Mouse (Mus musculus) midbrain, embryonic 10.5 days (tissue): ENCODE measurements around the gene Tmem243. TPM values are rescaled to one million over a fixed set of nuclear protein-coding genes. Genes with fewer than 3 reads are reported as not detected.
A peak's percentile ranks its signal among the peaks of the same experiment; 100 is the strongest.
"Not testable (repeated sequence)": the region's sequence is repeated elsewhere in the genome, so short reads cannot be mapped to it uniquely, and the experiment has no call there.

Source experiments
- DNase-seq: peaks from one replicate; pipeline ENCODE4 v3.0.0-alpha.2; 2017; ENCODE audit warnings: low spot score
- H3K27ac ChIP-seq: fragments of 300-500 bp; sonication (generic); replicated peaks from 2 replicates; pipeline ENCODE4 v1.5.1; 2016; ENCODE audit warnings: mild to moderate bottlenecking
- H3K27me3 ChIP-seq: fragments of 300-500 bp; sonication (generic); 2 replicates; pipeline ENCODE4 v1.6.1; 2016; ENCODE audit warnings: low read depth, mild to moderate bottlenecking; ENCODE audit not compliant: poor library complexity, severe bottlenecking
- H3K36me3 ChIP-seq: fragments of 300-500 bp; sonication (generic); 2 replicates; pipeline ENCODE4 v1.6.1; 2016; ENCODE audit warnings: mild to moderate bottlenecking, moderate library complexity
- H3K4me1 ChIP-seq: fragments of 300-500 bp; sonication (generic); 2 replicates; pipeline ENCODE4 v1.6.1; 2016
- H3K4me3 ChIP-seq: fragments of 300-500 bp; sonication (generic); 2 replicates; pipeline ENCODE4 v1.5.1; 2016; ENCODE audit warnings: mild to moderate bottlenecking, moderate library complexity
- H3K9me3 ChIP-seq: fragments of 300-500 bp; sonication (generic); replicated peaks from 2 replicates; pipeline ENCODE4 v1.6.1; 2016; ENCODE audit warnings: mild to moderate bottlenecking
- WGBS: fragments of 180-500 bp; shearing (Covaris S2); methylation state at CpG from one replicate; pipeline ENCODE4 v1.1.7; 2016; 5-methylcytosine and 5-hydroxymethylcytosine counted together
- polyA plus RNA-seq: library from polyadenylated mRNA; unstranded; fragments of >200 nt; fragmentation: Nextera tagmentation; extraction: Ambion mirVana; gene quantifications from 2 replicates; pipeline ENCODE4 v1.2.1, GENCODE M21; 2016

Gene Tmem243
- polyA plus RNA-seq, 1 experiment from 2014 or later, result 24.6 TPM

DNA sequence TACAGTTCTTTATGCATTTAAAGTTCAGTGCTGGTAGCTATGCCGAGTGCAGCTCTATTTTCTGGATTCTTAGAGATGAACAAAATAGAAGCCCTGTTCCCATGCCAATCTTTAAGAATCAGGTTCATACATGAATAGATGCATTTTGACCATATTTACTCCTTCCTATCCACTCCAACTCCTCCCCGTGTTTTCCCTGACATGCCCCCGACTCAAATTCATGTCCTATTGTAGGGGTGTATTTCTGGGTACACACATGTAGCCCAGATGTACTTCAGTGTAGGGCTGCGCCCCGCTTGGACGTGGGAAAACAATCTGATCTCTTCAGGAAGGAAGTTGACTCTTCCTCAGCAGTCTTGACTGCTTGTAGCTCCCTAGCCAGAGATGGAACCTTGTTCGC, 61.6 kb downstream of the Tmem243 start:
- WGBS, result 22% methylated on average over 7 of the region's 7 CpGs
- H3K4me1 ChIP-seq, result peaks cover 15% of the 10 kb centered on the region
- no peaks in the 10 kb centered on the region for H3K9me3 ChIP-seq
- H3K4me3 ChIP-seq, result peak overlapping the region; percentile 96
- H3K27me3 ChIP-seq, result no peaks in the 10 kb centered on the region
- peaks cover 9% of the 10 kb centered on the region for H3K36me3 ChIP-seq
- peak overlapping the region; percentile 99 for H3K27ac ChIP-seq
- peak; percentile 36 for DNase-seq

DNA sequence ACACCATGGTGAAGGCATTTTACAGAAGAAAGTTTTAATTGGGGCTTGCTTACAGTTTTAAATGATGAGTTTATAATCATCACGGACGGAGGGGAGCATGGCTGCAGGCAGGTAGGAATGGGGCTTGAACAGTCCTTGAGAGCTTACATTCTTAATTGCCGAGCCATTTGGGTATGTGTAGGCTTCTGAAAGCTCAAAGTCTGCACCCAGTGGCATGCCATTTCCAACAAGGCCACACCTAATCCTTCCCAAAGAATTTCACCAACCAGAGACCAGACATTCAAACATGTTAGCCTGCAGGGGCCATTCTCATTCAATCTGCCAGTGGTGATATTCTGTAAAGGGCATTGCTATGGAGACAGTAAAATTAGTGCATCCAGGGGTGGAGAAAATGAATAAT, 62.9 kb downstream of the Tmem243 start:
- Histone ChIP-seq H3K36me3 (peaks cover 5% of the 10 kb centered on the region; the same call in 1 of the 2 replicates), H3K4me1 (peaks cover 12% of the 10 kb centered on the region), H3K27me3 (no peaks in the 10 kb centered on the region), H3K4me3 (no peak overlapping the region), H3K27ac (no peak overlapping the region), H3K9me3 (no peaks in the 10 kb centered on the region)
- 89% methylated on average over 3 of the region's 3 CpGs for WGBS
- DNase-seq, result no peak

DNA sequence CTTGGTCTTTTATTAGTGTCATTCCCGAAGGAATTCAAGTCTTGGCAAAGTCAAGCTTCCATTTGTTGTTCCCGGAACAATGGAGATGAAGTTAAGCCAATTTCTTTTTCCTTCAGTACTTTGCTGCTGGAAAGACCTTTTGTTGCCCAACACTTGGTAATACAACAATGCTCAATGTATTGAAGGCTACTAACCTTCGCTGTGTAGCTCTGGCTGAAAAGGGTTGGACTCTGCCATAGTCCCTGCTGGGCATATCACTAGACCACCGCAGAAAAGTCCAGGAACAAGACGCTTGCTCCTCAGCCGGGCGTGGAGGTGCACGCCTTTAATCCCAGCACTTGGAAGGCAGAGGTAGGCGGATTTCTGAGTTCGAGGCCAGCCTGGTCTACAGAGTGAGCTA, 64.7 kb downstream of the Tmem243 start:
- not testable (repeated sequence) for DNase-seq, H3K27ac ChIP-seq, H3K4me1 ChIP-seq, H3K9me3 ChIP-seq, H3K4me3 ChIP-seq, H3K36me3 ChIP-seq, H3K27me3 ChIP-seq
- WGBS, result 84% methylated on average over 10 of the region's 10 CpGs

DNA sequence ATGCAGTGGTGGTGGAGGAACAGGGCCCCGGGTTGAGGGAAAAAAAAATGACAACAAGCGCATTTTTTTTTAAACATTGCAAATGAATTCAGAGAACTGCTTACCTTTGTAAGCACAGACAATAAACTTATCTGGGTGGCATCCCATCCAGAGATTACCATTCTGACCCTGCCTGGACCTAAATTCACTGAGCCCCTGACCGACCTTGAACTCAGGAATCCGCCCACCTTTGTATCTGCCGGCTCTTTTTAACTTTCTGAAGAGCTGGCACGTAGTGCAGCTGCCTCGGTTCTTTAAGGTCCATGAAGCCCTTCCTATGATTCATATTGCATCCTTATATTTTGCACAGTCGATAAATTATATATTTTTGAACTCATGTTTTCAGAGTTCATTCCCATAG, 65.9 kb downstream of the Tmem243 start:
- no peak for DNase-seq
- no peak overlapping the region for H3K4me3 ChIP-seq
- H3K27ac ChIP-seq, result no peak overlapping the region
- peaks cover 5% of the 10 kb centered on the region for H3K4me1 ChIP-seq
- H3K36me3 ChIP-seq, result no peaks in the 10 kb centered on the region
- WGBS, result 81% methylated on average over 8 of the region's 8 CpGs
- H3K9me3 ChIP-seq, result no peaks in the 10 kb centered on the region
- H3K27me3 ChIP-seq, result no peaks in the 10 kb centered on the region

DNA sequence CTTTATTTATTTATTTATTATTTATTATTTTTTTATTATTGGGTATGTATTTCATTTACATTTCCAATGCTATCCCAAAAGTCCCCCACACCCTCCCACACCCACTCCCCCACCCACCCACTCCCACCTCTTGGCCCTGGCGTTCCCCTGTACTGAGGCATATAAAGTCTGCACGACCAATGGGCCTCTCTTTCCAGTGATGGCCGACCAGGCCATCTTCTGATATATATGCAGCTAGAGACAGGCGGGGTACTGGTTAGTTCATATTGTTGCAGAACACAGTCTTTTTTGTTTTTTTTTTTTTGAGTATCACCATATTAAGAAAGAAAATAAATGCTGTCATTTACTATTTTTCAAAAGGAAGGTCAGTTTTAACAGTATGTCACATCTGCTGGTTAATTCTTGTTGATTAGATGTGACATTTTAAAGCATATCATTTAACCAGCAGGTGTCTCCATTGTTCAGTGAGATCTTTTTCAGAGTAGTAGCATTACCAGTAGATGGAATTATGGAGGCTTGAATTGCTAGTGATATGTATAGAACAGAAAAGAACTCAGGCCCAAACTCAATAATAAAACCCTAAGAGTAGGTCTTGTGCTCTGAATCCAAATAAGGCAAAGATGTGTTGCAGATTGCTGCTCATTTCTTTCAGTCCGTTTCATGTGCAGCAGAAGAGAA, 69.0 kb downstream of the Tmem243 start:
- not testable (repeated sequence) for H3K9me3 ChIP-seq, H3K27ac ChIP-seq, H3K36me3 ChIP-seq, DNase-seq, H3K4me3 ChIP-seq, H3K27me3 ChIP-seq, H3K4me1 ChIP-seq
- 92% methylated on average over 5 of the region's 5 CpGs for WGBS

DNA sequence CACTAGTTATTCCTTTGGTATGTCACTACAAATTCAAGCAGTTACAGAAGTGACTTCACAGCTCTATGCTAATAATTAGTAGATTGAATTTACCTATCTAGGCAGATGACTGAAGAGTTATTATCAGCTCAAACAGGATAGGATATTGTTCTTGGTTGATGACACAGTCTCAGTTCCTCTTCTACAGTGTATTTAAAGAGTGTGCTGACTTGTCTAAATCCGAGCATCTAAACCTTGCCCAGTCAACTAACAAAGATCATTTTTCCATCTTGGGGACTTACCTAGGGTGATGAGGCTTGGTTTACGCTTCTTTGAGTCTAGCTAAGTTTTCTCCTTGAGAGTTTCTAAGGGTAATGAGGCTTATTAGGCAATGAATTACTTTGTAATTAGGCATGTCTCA, 72.8 kb downstream of the Tmem243 start:
- no peaks in the 10 kb centered on the region for H3K36me3 ChIP-seq
- no peak overlapping the region for H3K27ac ChIP-seq
- 83% methylated on average over 2 of the region's 2 CpGs for WGBS
- no peaks in the 10 kb centered on the region for H3K9me3 ChIP-seq
- H3K4me1 ChIP-seq, result no peaks in the 10 kb centered on the region
- H3K27me3 ChIP-seq, result no peaks in the 10 kb centered on the region
- DNase-seq, result no peak
- H3K4me3 ChIP-seq, result no peak overlapping the region

DNA sequence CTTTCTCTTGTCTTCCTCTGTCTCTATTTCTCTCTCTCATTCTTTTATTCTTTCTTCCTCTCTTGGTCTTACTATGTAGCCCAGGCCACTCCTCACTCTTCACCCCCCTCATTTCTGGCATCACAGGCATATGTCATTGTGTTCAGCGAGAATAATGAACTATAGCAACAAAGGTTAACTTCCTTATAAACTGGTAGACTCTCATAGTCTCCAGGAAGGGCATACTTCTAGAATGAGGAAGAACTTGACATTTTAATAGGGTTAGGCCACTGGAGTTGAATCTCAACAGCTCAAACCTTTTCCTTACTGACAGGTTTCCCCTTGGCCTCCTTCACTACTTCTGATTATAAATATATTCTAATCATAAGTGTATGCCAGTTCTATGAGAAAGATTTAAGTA, 86.0 kb downstream of the Tmem243 start:
- no peak for DNase-seq
- WGBS, result 92% methylated on average over 1 of the region's 1 CpGs

More for the DNA sequence above, 86.0 kb downstream of the Tmem243 start:
- Histone ChIP-seq H3K4me1 (no peaks in the 10 kb centered on the region), H3K9me3 (no peaks in the 10 kb centered on the region), H3K36me3 (no peaks in the 10 kb centered on the region), H3K4me3 (no peak overlapping the region), H3K27me3 (no peaks in the 10 kb centered on the region), H3K27ac (no peak overlapping the region)

Other genes starting within 250 kb of the Tmem243 start
- gene Abcb4, start 207.0 kb upstream of the Tmem243 start, polyA plus RNA-seq, result 0.21 and 0.46 TPM in 2 replicates
- 26.9 and 29.0 TPM in 2 replicates for gene Crot, start 103.3 kb upstream of the Tmem243 start, polyA plus RNA-seq
- 58.2 and 60.1 TPM in 2 replicates for gene Dmtf1, start 61.1 kb downstream of the Tmem243 start, polyA plus RNA-seq
- 3.1 and 3.5 TPM in 2 replicates for gene 9330182L06Rik, start 165.4 kb downstream of the Tmem243 start, polyA plus RNA-seq